Mouse (Mus musculus): ENCODE results near the gene Zfp831.
A peak's percentile ranks its signal among the peaks of the same experiment; 100 is the strongest.

- peak; percentile 82 for TF ChIP-seq CTCF (IDR thresholded peaks at IDR 0.05; ENCODE audit: low read depth)
- TF ChIP-seq EP300 (IDR thresholded peaks at IDR 0.05; ENCODE audit: low read depth) = no peak
These were observed 30.4 kb downstream of the Zfp831 start for GRCm38 (mm10) chr2:174673592-174674286.

All from liver, postnatal 0 days (tissue).